Mouse (Mus musculus): ENCODE data around the gene Cd300lg. TPM values are rescaled to one million over a fixed set of nuclear protein-coding genes. Genes with fewer than 3 reads are reported as not detected.

The Cd300lg gene
- total and polyA plus RNA-seq, 3 experiments, result 0.08 to 0.26 TPM; not detected in 1

DNA sequence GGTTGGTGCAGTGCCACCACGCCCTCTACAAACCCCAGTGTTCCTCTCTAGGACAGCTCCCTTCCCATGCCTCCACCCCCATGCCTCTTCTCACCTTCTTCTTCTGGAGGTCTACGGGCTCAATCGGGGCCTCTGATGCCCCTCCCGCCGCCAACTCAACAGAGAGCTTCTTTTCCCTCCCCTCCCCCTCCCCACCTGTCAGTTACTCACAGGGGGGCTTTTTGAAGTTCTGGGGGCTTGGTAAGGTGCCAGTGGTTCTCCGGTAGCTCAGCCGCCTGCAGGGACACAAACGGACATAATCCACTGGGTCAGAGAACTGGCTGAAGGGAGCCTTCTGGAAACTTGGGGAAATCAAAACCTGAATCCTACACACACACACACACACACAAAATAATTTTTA lies 29.8 kb upstream of the Cd300lg start:
- no peak for DNase-seq (ENCODE audit: low read depth, low spot score)
- no peak overlapping the region for H3K4me3 ChIP-seq (ENCODE audit: control insufficient read depth in 1 of 2, insufficient read depth in 1 of 2, low read depth in 2 of 2, low read length in 2 of 2)
- H3K79me2 ChIP-seq (ENCODE audit: control insufficient read depth, insufficient read depth, low read length, poor library complexity), result no peaks in the 10 kb centered on the region
- no peak overlapping the region for H3K9ac ChIP-seq (ENCODE audit: control insufficient read depth, low read depth, low read length, poor library complexity, severe bottlenecking)
- H3K27ac ChIP-seq (ENCODE audit: control insufficient read depth, low read depth, low read length), result no peak overlapping the region
- no peaks in the 10 kb centered on the region for H3K27me3 ChIP-seq (ENCODE audit: control insufficient read depth in 1 of 2, insufficient read depth in 2 of 2, low read length in 2 of 2)
- no peaks in the 10 kb centered on the region for H3K36me3 ChIP-seq (ENCODE audit: control insufficient read depth in 1 of 2, insufficient read depth in 2 of 2, low read length in 2 of 2)
- no peaks in the 10 kb centered on the region for H3K9me3 ChIP-seq (replicated peaks; ENCODE audit: insufficient read depth, low read length)
- H3K4me1 ChIP-seq (ENCODE audit: control insufficient read depth in 1 of 2, insufficient read depth in 2 of 2, low read length in 2 of 2), result no peaks in the 10 kb centered on the region
- TF ChIP-seq RAD21 (IDR thresholded peaks at IDR 0.05; ENCODE audit: low read depth, low read length) (no peak), MAZ (IDR thresholded peaks at IDR 0.05; ENCODE audit: low read depth, low read length) (no peak), MXI1 (IDR thresholded peaks at IDR 0.05; ENCODE audit: low read depth, low read length) (no peak)

DNA sequence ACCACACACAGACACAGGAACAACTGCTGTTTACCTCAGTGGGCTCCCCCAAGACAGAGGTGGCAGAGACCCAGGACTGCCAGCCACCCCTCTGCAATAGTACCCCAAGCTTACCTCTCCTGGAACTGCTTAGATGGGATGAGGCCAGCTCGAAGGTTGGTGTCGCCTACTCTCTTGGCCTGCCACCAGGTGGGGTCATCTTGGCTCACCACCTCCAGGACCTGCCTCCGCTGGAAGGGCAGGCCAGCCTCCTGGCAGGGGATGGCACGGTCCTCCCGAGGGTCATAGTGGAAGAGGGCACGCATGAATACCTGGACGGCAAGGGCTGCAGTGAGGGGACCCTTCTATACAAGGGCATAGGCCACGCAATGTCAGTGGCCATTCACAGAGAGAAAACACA lies 28.1 kb upstream of the Cd300lg start:
- TF ChIP-seq GATA1 (IDR thresholded peaks at IDR 0.05; ENCODE audit: low read depth, low read length), result no peak
- no peak for TF ChIP-seq SMC3 (IDR thresholded peaks at IDR 0.05; ENCODE audit: low read depth, low read length)
- TF ChIP-seq ZNF384 (IDR thresholded peaks at IDR 0.05; ENCODE audit: low read depth, low read length), result no peak
- TF ChIP-seq MYB (IDR thresholded peaks at IDR 0.05; ENCODE audit: low read depth, low read length), result no peak
- TF ChIP-seq ELF1 (IDR thresholded peaks at IDR 0.05; ENCODE audit: low read depth, low read length), result no peak
- no peak for TF ChIP-seq RAD21 (IDR thresholded peaks at IDR 0.05; ENCODE audit: low read depth, low read length)
- no peak overlapping the region for H3K9ac ChIP-seq (ENCODE audit: control insufficient read depth, low read depth, low read length, poor library complexity, severe bottlenecking)
- no peaks in the 10 kb centered on the region for H3K79me2 ChIP-seq (ENCODE audit: control insufficient read depth, insufficient read depth, low read length, poor library complexity)
- no peak for DNase-seq (ENCODE audit: low read depth, low spot score)
- no peaks in the 10 kb centered on the region for H3K36me3 ChIP-seq (ENCODE audit: control insufficient read depth in 1 of 2, insufficient read depth in 2 of 2, low read length in 2 of 2)
- no peaks in the 10 kb centered on the region for H3K9me3 ChIP-seq (replicated peaks; ENCODE audit: insufficient read depth, low read length)
- H3K27ac ChIP-seq (ENCODE audit: control insufficient read depth, low read depth, low read length), result no peak overlapping the region
- no peak overlapping the region for H3K4me3 ChIP-seq (ENCODE audit: control insufficient read depth in 1 of 2, insufficient read depth in 1 of 2, low read depth in 2 of 2, low read length in 2 of 2)
- H3K27me3 ChIP-seq (ENCODE audit: control insufficient read depth in 1 of 2, insufficient read depth in 2 of 2, low read length in 2 of 2), result no peaks in the 10 kb centered on the region
- no peaks in the 10 kb centered on the region for H3K4me1 ChIP-seq (ENCODE audit: control insufficient read depth in 1 of 2, insufficient read depth in 2 of 2, low read length in 2 of 2)

DNA sequence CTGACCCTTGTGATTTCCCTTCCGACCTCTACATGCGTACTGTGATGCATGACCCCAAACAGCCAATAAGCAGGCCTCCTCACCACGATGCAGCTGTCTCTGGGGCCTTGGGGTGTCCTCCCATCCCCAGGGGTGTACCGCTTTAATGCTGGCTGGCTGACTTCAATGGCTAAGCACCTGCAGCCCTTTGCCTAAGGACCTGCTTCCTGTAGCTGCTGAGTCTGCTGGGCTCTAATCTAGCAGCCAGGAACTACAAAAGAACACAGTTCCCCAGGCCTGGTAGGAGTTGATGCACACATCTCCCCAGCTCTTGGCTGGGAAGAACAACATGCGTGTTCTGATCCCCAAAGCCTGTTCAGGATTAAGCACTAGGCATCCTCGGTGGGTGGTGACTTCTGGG lies 25.8 kb upstream of the Cd300lg start:
- no peak overlapping the region for H3K4me3 ChIP-seq (ENCODE audit: control insufficient read depth in 1 of 2, insufficient read depth in 1 of 2, low read depth in 2 of 2, low read length in 2 of 2)
- H3K9ac ChIP-seq (ENCODE audit: control insufficient read depth, low read depth, low read length, poor library complexity, severe bottlenecking), result no peak overlapping the region
- no peaks in the 10 kb centered on the region for H3K27me3 ChIP-seq (ENCODE audit: control insufficient read depth in 1 of 2, insufficient read depth in 2 of 2, low read length in 2 of 2)
- no peaks in the 10 kb centered on the region for H3K4me1 ChIP-seq (ENCODE audit: control insufficient read depth in 1 of 2, insufficient read depth in 2 of 2, low read length in 2 of 2)
- H3K79me2 ChIP-seq (ENCODE audit: control insufficient read depth, insufficient read depth, low read length, poor library complexity), result no peaks in the 10 kb centered on the region
- no peak for DNase-seq (ENCODE audit: low read depth, low spot score)
- no peaks in the 10 kb centered on the region for H3K9me3 ChIP-seq (replicated peaks; ENCODE audit: insufficient read depth, low read length)
- no peak for TF ChIP-seq ZC3H11A (IDR thresholded peaks at IDR 0.05; ENCODE audit: low read depth, low read length)
- TF ChIP-seq EP300 (IDR thresholded peaks at IDR 0.05; ENCODE audit: low read depth in 1 of 2, low read length in 2 of 2), result no peak
- TF ChIP-seq CTCF (IDR thresholded peaks at IDR 0.05 in 2 of 3, conservative IDR thresholded peaks at IDR 0.05 in 1 of 3; ENCODE audit: control insufficient read depth in 1 of 3, insufficient read depth in 1 of 3, low read depth in 2 of 3, low read length in 3 of 3, poor library complexity in 1 of 3, severe bottlenecking in 1 of 3), result no peak
- no peak for TF ChIP-seq POLR2AphosphoS5 (IDR thresholded peaks at IDR 0.05; ENCODE audit: borderline replicate concordance, low read depth, low read length)
- TF ChIP-seq GABPA (IDR thresholded peaks at IDR 0.05; ENCODE audit: low read depth, low read length), result no peak
- no peak for TF ChIP-seq JUND (IDR thresholded peaks at IDR 0.05; ENCODE audit: low read depth, low read length)
- no peak for TF ChIP-seq MYC (IDR thresholded peaks at IDR 0.05; ENCODE audit: low read depth, low read length)
- TF ChIP-seq CHD2 (IDR thresholded peaks at IDR 0.05; ENCODE audit: low read length), result no peak
- no peak for TF ChIP-seq SMC3 (IDR thresholded peaks at IDR 0.05; ENCODE audit: low read depth, low read length)
- no peak for TF ChIP-seq ZMIZ1 (IDR thresholded peaks at IDR 0.05; ENCODE audit: low read depth, low read length)
- TF ChIP-seq MYB (IDR thresholded peaks at IDR 0.05; ENCODE audit: low read depth, low read length), result no peak
- no peak for TF ChIP-seq RAD21 (IDR thresholded peaks at IDR 0.05; ENCODE audit: low read depth, low read length)
- TF ChIP-seq POLR2A (IDR thresholded peaks at IDR 0.05; ENCODE audit: control insufficient read depth in 1 of 2, insufficient read depth in 1 of 2, low read depth in 1 of 2, low read length in 2 of 2, poor library complexity in 1 of 2), result no peak
- H3K36me3 ChIP-seq (ENCODE audit: control insufficient read depth in 1 of 2, insufficient read depth in 2 of 2, low read length in 2 of 2), result no peaks in the 10 kb centered on the region
- no peak overlapping the region for H3K27ac ChIP-seq (ENCODE audit: control insufficient read depth, low read depth, low read length)

All from MEL (cell line).